Mouse (Mus musculus) T-helper 2 cell (primary cell): ENCODE measurements around the gene Nsfl1c.
"Not testable (repeated sequence)": the region's sequence is repeated elsewhere in the genome, so short reads cannot be mapped to it uniquely, and the experiment has no call there.

Source experiments
- in situ Hi-C: fragments of 300-600 bp; cut with MboI, MseI; formaldehyde crosslinking; loops from one replicate; pipeline ENCODE4 v1.15.1; 2025; ENCODE audit warnings: high pct_unique_total_duplicates

The Nsfl1c gene

GRCm38 (mm10) chr2:151494035-151494803 is at the start of gene Nsfl1c:
TSS of gene Nsfl1c (plus strand) at chr2:151494182.
- in situ Hi-C loops = loop anchor here (5.0 kb wide), 1 partner anchor 248 kb away; the partner anchor contains the start of gene Psmf1

GRCm38 (mm10) chr2:151476053-151476452 is 17.9 kb upstream of the Nsfl1c start, which contains the start of gene 4921509C19Rik:
TSS of gene 4921509C19Rik (minus strand) at chr2:151476153.
- in situ Hi-C loops = not testable (repeated sequence)

- in situ Hi-C loops = no loop called here
Measured at GRCm38 (mm10) chr2:151486496-151486895, 7.5 kb upstream of the Nsfl1c start.

GRCm38 (mm10) chr2:151498358-151498757 is 4.4 kb downstream of the Nsfl1c start:
- in situ Hi-C loops = no loop called here

DNA sequence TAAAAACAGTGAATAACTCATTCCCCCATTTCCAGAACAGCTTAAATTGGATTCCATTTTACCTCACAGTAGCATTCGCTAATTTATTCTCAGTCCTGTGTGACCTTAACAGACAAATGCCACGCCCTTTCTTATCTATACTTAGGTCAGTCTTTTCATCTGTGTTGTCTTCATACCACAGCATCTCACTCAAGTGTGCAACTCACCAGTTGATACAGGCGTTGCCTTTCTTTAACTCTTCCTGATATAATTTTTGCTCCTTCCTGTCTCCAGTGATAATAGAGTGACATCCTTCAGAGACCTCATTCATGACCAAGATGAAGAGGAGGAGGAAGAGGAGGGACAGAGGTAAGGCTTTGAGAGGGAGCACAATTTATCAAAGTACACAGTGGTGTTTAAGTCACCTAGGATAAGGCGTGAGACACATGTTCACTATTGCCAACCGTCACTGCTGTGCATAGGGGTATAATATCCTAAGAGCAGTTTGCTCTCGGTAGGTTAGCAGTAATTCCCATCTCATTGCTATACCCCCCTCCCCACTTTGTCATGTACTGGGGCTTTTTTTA is 6.5 kb downstream of the Nsfl1c start:
- in situ Hi-C loops = no loop called here

GRCm38 (mm10) chr2:151504226-151504625 is 10.2 kb downstream of the Nsfl1c start:
- in situ Hi-C loops = no loop called here

DNA sequence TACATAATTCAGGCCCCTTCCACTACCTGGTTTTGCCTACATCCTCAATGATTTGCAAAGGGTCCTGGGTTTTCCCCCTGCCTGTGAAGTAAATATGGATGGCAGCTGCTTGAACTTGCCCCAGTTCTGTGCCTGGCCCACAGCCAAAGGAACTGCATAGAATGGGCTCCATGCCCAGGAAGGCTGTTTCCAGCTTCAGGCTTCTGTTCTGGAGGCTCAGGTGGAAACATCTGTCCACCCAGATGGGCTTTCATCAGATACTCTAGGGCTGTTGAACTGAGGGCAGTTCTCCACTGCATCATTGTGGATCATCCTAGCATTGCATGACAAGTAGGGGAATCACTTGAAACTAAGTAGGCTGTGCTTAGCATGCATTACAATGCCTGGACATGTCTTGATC is 18.2 kb downstream of the Nsfl1c start:
- in situ Hi-C loops = no loop called here

GRCm38 (mm10) chr2:151513525-151514285 is 19.7 kb downstream of the Nsfl1c start:
- in situ Hi-C loops = no loop called here

DNA sequence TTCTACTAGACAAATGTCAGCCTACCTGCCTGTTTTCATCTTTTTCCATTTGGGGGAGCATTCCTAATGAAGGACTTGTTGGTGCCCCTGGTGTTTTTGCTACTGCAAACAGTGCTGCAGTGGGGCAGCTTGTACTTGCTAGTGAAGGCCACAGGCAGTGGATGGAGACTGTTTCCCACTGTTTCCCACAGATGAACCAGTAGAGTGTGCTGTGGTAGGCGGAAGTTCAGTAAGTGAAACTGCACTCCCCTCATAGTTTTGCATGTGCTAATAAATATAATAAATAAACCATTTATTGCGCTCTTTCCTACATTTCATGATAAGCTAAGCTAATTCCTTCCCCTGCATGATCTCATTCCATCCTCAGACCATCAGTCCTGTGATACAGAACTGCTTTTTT is 25.0 kb downstream of the Nsfl1c start:
- in situ Hi-C loops = no loop called here

- in situ Hi-C loops = no loop called here
Measured at GRCm38 (mm10) chr2:151524324-151525041, 30.5 kb downstream of the Nsfl1c start.

- in situ Hi-C loops = no loop called here
Measured at GRCm38 (mm10) chr2:151525520-151525919, 31.5 kb downstream of the Nsfl1c start.

- in situ Hi-C loops = no loop called here
Measured at GRCm38 (mm10) chr2:151528066-151528465, 34.1 kb downstream of the Nsfl1c start.

GRCm38 (mm10) chr2:151529169-151529568 is 35.2 kb downstream of the Nsfl1c start:
- in situ Hi-C loops = no loop called here

DNA sequence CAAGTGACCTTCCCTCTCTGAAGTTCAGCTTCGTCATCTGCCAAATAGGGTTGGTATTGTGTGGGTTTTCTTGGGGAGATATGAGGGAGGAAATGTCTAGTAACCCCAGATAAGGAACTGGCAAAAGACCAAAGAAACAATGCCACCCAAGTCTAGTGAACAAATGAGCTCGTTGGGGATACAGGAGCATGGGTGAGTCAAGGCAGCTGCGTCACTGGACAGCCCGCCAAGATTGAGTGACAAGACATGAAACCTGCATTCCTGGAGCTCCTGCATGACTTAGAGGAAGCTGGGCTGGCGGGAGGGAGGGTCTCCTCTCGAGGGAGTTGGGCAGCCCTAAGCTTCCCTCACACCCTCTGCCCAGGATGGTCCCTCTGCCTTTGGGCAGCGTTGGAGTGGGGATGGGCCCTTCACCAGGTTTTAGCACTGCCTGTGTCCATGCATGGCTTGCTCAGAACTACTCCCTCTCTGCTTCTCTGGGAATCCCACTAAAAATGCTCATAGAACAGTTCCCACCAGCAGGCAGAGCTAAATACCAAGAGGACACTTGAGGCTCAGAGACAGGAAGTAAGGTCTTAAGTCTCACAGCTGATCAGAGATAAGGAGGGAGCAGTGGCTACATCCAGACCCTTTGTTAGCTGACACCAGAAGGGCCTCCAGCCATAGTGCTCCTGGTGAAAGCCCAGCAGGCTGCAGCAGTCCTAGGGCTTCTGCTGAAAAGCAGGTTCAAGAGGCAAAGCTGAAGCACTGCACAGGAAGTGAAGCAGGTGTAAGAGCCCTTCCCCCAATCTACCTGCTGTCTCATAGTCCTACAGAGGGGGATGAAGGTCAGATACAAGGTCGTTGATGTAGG is 36.6 kb downstream of the Nsfl1c start:
- in situ Hi-C loops = no loop called here

DNA sequence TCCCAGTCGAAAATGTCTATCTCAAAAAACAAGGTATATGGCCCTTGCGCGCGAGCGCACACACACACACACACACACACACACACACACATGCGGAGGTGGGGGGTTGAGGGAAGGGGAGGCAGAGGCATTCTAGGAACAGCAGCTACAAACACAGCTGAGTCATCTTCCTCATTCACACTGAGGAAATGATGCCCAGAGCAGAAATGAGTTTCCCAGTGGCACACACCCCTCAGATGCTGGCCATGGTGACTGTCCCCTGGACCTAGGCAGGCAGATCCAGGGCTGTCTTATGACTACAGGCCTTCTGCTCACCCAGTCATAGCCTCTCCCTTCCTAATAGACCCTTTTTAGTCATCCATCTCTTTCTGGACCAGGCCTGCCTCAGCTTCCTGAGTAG is 39.6 kb downstream of the Nsfl1c start:
- in situ Hi-C loops = no loop called here

- in situ Hi-C loops = no loop called here
Measured at GRCm38 (mm10) chr2:151535961-151536617, 42.1 kb downstream of the Nsfl1c start.

- in situ Hi-C loops = no loop called here
Measured at GRCm38 (mm10) chr2:151536618-151536974, 42.6 kb downstream of the Nsfl1c start.

DNA sequence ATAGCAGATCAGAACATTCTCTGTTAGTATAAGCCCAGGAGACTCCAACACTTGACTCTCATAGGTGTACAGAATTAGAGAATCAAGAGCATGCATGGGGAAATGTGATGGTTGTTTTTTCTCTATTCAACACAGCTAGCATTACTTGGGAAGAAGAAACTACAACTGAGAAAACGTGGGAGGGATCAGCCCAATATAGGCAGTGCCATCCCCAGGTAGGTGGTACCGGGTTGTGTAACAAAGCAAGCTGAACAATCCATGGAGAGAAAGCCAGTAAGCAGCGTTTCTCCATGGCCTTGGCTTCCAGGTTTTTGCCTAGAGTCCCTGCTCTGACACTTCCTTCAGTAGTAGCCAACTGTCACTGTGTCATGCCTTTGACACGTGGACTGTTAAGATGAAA is 44.7 kb downstream of the Nsfl1c start:
- in situ Hi-C loops = no loop called here

DNA sequence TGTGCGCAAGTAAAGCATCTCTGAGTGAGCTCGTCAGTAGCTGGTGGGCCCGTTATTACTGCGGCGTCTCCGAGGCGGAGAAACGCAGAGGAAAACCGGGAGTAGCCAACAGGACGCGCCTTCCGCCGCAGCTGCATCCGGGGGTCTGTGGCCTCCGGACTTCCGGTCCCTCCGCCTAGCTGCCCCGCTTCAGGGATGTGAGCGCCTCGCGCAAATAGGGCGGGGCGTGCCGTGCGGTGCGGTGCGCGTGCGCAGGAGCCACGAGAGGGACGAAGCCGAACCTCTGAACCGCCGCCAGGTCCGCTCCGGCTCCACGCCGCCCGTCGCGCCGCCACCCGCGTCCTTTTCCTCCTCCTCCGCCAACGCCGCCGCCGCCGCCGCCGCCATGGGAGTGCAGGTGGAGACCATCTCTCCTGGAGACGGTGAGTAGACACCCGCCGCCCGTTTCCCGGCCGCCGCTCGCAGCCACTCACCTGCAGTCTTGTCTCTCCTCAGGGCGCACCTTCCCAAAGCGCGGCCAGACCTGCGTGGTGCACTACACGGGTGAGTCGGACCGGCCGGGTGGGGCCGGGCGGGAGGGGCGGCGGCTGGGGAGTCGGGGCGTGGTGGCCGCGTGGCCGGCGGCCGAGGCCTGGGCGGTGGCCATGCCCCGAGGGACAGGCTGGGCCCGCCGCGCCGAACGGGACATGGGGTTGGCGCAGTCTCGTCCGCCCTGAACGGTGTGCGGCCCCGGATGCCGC is 48.5 kb downstream of the Nsfl1c start, which contains the start of gene Fkbp1a:
Gene Fkbp1a, plus strand, starts transcription at position 161 of the 740 bp plus-strand sequence.
- in situ Hi-C loops = loop anchor here (5.0 kb wide), 1 partner anchor 560 kb away; no protein-coding TSS in a partner anchor
